Mouse (Mus musculus): Measurements from ENCODE around the gene Xpo6.

GRCm38 (mm10) chr7:126210856-126211255 lies 10.6 kb upstream of the Xpo6 start:
- no peak for TF ChIP-seq CTCF (IDR thresholded peaks at IDR 0.05; ENCODE audit: control insufficient read depth, insufficient read depth, insufficient read length)
- TF ChIP-seq CEBPB (IDR thresholded peaks at IDR 0.05; ENCODE audit: low read depth) = no peak

Measured in C2C12 (cell line).